Mouse (Mus musculus): ENCODE data around the gene Pik3r6.

DNA sequence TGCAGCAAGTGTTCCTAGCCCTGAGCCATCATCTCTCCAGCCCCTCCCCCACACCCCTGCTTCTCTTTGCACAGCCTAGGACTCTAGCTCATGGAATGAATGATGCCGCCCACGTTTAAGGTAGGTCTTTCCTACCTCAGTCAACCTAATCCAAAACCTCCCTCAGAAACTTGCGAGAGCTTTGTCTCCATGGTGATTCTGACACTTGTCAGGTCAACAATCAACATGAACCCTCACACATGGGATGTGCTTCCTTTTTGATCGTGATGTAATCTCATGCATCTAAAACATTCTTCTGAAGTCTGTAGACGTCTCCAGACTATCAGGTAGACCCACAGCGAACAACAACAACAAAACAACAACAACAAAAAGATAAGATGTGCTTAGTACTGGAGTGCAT is 49.5 kb upstream of the Pik3r6 start:
- no peak for TF ChIP-seq USF1 (IDR thresholded peaks at IDR 0.05; ENCODE audit: low read depth)
- TF ChIP-seq E2F4 (IDR thresholded peaks at IDR 0.05; ENCODE audit: insufficient read depth): no peak
- no peak for TF ChIP-seq POLR2A (IDR thresholded peaks at IDR 0.05; ENCODE audit: insufficient read length, low read depth)
- no peak for TF ChIP-seq MAX (IDR thresholded peaks at IDR 0.05; ENCODE audit: low read depth)
- no peak for TF ChIP-seq MYOG (IDR thresholded peaks at IDR 0.05; ENCODE audit: control insufficient read depth in 1 of 3, insufficient read depth in 1 of 3, insufficient read length in 2 of 3, low read depth in 2 of 3)
- TF ChIP-seq TCF12 (IDR thresholded peaks at IDR 0.05; ENCODE audit: insufficient read depth, poor library complexity, severe bottlenecking): no peak
